Mouse (Mus musculus): ENCODE results near the gene Ctsk. TPM values are rescaled to one million over a fixed set of nuclear protein-coding genes. Genes with fewer than 3 reads are reported as not detected.

Gene Ctsk
- 1.2 and 1.9 TPM in 2 replicates for polyA plus RNA-seq (2012; rRNA removed)

DNA sequence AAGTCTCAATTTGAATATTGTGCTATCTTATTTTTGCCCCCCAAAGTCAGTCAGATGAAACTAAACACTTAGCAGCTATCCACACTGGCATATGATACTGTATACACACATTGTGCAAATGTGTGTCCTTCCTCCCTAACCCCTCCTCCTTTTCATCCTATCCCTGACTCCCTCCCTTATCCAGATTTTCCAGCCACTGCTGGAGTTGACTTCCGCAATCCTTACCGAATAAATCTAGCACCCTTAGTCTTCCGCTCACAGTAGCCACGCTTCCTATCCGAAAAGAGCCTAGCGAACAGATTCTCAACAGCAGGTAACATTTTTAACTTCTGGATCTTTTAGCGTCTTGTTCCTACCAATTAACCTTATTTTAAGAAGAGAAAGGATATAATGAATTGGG, at the start of gene Ctsk:
Gene Ctsk, plus strand, starts transcription at position 233 of the 400 bp plus-strand sequence.
- Histone ChIP-seq H3K27me3 (ENCODE audit: control insufficient read depth, insufficient read depth, low read length) (no peaks in the 10 kb centered on the region), H3K4me3 (ENCODE audit: control insufficient read depth, low read depth, low read length) (no peak within 1 kb of the TSS), H3K4me1 (ENCODE audit: control insufficient read depth, insufficient read depth, low read length) (no peaks in the 10 kb centered on the region), H3K36me3 (ENCODE audit: control insufficient read depth, insufficient read depth, low read length) (no peaks in the 10 kb centered on the region; the same call in 1 of the 2 replicates), H3K27ac (ENCODE audit: control insufficient read depth, insufficient read depth, low read depth, low read length) (no peak within 1 kb of the TSS)
- TF ChIP-seq CTCF (IDR thresholded peaks at IDR 0.05; ENCODE audit: control insufficient read depth, insufficient read depth, insufficient replicate concordance, low read depth, low read length) (no peak), POLR2A (IDR thresholded peaks at IDR 0.05; ENCODE audit: control insufficient read depth, low read depth, low read length) (no peak)

- Histone ChIP-seq H3K27me3 (ENCODE audit: control insufficient read depth, insufficient read depth, low read length) (no peaks in the 10 kb centered on the region), H3K4me1 (ENCODE audit: control insufficient read depth, insufficient read depth, low read length) (no peaks in the 10 kb centered on the region), H3K36me3 (ENCODE audit: control insufficient read depth, insufficient read depth, low read length) (no peaks in the 10 kb centered on the region; the same call in 1 of the 2 replicates), H3K4me3 (ENCODE audit: control insufficient read depth, low read depth, low read length) (no peak overlapping the region), H3K27ac (ENCODE audit: control insufficient read depth, insufficient read depth, low read depth, low read length) (no peak overlapping the region)
- TF ChIP-seq POLR2A (IDR thresholded peaks at IDR 0.05; ENCODE audit: control insufficient read depth, low read depth, low read length): no peak
- TF ChIP-seq CTCF (IDR thresholded peaks at IDR 0.05; ENCODE audit: control insufficient read depth, insufficient read depth, insufficient replicate concordance, low read depth, low read length): no peak
Measured at GRCm38 (mm10) chr3:95450408-95450807, 48.6 kb upstream of the Ctsk start.

- Histone ChIP-seq H3K27me3 (ENCODE audit: control insufficient read depth, insufficient read depth, low read length) (no peaks in the 10 kb centered on the region), H3K27ac (ENCODE audit: control insufficient read depth, insufficient read depth, low read depth, low read length) (no peak overlapping the region), H3K36me3 (ENCODE audit: control insufficient read depth, insufficient read depth, low read length) (no peaks in the 10 kb centered on the region; the same call in 1 of the 2 replicates), H3K4me1 (ENCODE audit: control insufficient read depth, insufficient read depth, low read length) (no peaks in the 10 kb centered on the region), H3K4me3 (ENCODE audit: control insufficient read depth, low read depth, low read length) (no peak overlapping the region)
- TF ChIP-seq CTCF (IDR thresholded peaks at IDR 0.05; ENCODE audit: control insufficient read depth, insufficient read depth, insufficient replicate concordance, low read depth, low read length) (no peak), POLR2A (IDR thresholded peaks at IDR 0.05; ENCODE audit: control insufficient read depth, low read depth, low read length) (no peak)
Measured at GRCm38 (mm10) chr3:95450915-95451314, 48.1 kb upstream of the Ctsk start.

GRCm38 (mm10) chr3:95456367-95456766, 42.7 kb upstream of the Ctsk start:
- H3K4me1 ChIP-seq (ENCODE audit: control insufficient read depth, insufficient read depth, low read length): no peaks in the 10 kb centered on the region; the same call in 1 of the 2 replicates
- H3K27ac ChIP-seq (ENCODE audit: control insufficient read depth, insufficient read depth, low read depth, low read length): no peak overlapping the region
- H3K27me3 ChIP-seq (ENCODE audit: control insufficient read depth, insufficient read depth, low read length): no peaks in the 10 kb centered on the region
- no peaks in the 10 kb centered on the region for H3K36me3 ChIP-seq (ENCODE audit: control insufficient read depth, insufficient read depth, low read length)
- no peak overlapping the region for H3K4me3 ChIP-seq (ENCODE audit: control insufficient read depth, low read depth, low read length)
- TF ChIP-seq POLR2A (IDR thresholded peaks at IDR 0.05; ENCODE audit: control insufficient read depth, low read depth, low read length) (no peak), CTCF (IDR thresholded peaks at IDR 0.05; ENCODE audit: control insufficient read depth, insufficient read depth, insufficient replicate concordance, low read depth, low read length) (no peak)

GRCm38 (mm10) chr3:95457758-95458157, 41.3 kb upstream of the Ctsk start:
- Histone ChIP-seq H3K4me1 (ENCODE audit: control insufficient read depth, insufficient read depth, low read length) (no peaks in the 10 kb centered on the region; the same call in 1 of the 2 replicates), H3K4me3 (ENCODE audit: control insufficient read depth, low read depth, low read length) (no peak overlapping the region), H3K27ac (ENCODE audit: control insufficient read depth, insufficient read depth, low read depth, low read length) (no peak overlapping the region), H3K27me3 (ENCODE audit: control insufficient read depth, insufficient read depth, low read length) (no peaks in the 10 kb centered on the region), H3K36me3 (ENCODE audit: control insufficient read depth, insufficient read depth, low read length) (no peaks in the 10 kb centered on the region)
- TF ChIP-seq POLR2A (IDR thresholded peaks at IDR 0.05; ENCODE audit: control insufficient read depth, low read depth, low read length) (no peak), CTCF (IDR thresholded peaks at IDR 0.05; ENCODE audit: control insufficient read depth, insufficient read depth, insufficient replicate concordance, low read depth, low read length) (no peak)

DNA sequence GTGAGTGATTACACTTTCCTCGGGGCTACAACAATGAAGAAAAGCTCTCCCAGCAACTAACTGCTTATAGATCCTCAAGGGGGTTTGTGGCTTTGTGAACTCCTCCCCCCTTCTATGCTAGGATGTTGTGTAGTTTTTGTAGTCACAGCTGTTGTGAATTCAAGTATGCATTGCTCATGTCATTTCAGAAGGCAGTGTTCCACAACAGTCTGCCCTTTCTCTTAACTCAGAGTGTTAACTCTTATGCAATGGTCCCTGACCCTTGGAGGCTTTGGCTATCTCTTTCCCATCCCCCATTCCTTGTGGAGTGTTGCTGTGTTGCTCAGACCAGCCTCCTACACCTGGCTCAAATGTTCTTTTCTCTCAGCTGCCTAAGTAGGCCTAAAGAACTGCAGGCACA, 39.7 kb upstream of the Ctsk start:
- no peaks in the 10 kb centered on the region for H3K27me3 ChIP-seq (ENCODE audit: control insufficient read depth, insufficient read depth, low read length)
- no peaks in the 10 kb centered on the region; the same call in 1 of the 2 replicates for H3K4me1 ChIP-seq (ENCODE audit: control insufficient read depth, insufficient read depth, low read length)
- no peaks in the 10 kb centered on the region for H3K36me3 ChIP-seq (ENCODE audit: control insufficient read depth, insufficient read depth, low read length)
- H3K27ac ChIP-seq (ENCODE audit: control insufficient read depth, insufficient read depth, low read depth, low read length): no peak overlapping the region
- H3K4me3 ChIP-seq (ENCODE audit: control insufficient read depth, low read depth, low read length): no peak overlapping the region
- TF ChIP-seq POLR2A (IDR thresholded peaks at IDR 0.05; ENCODE audit: control insufficient read depth, low read depth, low read length) (no peak), CTCF (IDR thresholded peaks at IDR 0.05; ENCODE audit: control insufficient read depth, insufficient read depth, insufficient replicate concordance, low read depth, low read length) (no peak)

- no peaks in the 10 kb centered on the region for H3K36me3 ChIP-seq (ENCODE audit: control insufficient read depth, insufficient read depth, low read length)
- TF ChIP-seq POLR2A (IDR thresholded peaks at IDR 0.05; ENCODE audit: control insufficient read depth, low read depth, low read length): no peak
- no peak for TF ChIP-seq CTCF (IDR thresholded peaks at IDR 0.05; ENCODE audit: control insufficient read depth, insufficient read depth, insufficient replicate concordance, low read depth, low read length)
- H3K4me3 ChIP-seq (ENCODE audit: control insufficient read depth, low read depth, low read length): no peak overlapping the region
- no peak overlapping the region for H3K27ac ChIP-seq (ENCODE audit: control insufficient read depth, insufficient read depth, low read depth, low read length)
- no peaks in the 10 kb centered on the region; the same call in 1 of the 2 replicates for H3K4me1 ChIP-seq (ENCODE audit: control insufficient read depth, insufficient read depth, low read length)
- no peaks in the 10 kb centered on the region for H3K27me3 ChIP-seq (ENCODE audit: control insufficient read depth, insufficient read depth, low read length)
Measured at GRCm38 (mm10) chr3:95463852-95464251, 35.2 kb upstream of the Ctsk start.

GRCm38 (mm10) chr3:95478966-95479365, 20.1 kb upstream of the Ctsk start:
- Histone ChIP-seq H3K4me1 (ENCODE audit: control insufficient read depth, insufficient read depth, low read length) (no peaks in the 10 kb centered on the region), H3K36me3 (ENCODE audit: control insufficient read depth, insufficient read depth, low read length) (no peaks in the 10 kb centered on the region), H3K27me3 (ENCODE audit: control insufficient read depth, insufficient read depth, low read length) (no peaks in the 10 kb centered on the region), H3K4me3 (ENCODE audit: control insufficient read depth, low read depth, low read length) (no peak overlapping the region), H3K27ac (ENCODE audit: control insufficient read depth, insufficient read depth, low read depth, low read length) (no peak overlapping the region)
- TF ChIP-seq POLR2A (IDR thresholded peaks at IDR 0.05; ENCODE audit: control insufficient read depth, low read depth, low read length): no peak
- no peak for TF ChIP-seq CTCF (IDR thresholded peaks at IDR 0.05; ENCODE audit: control insufficient read depth, insufficient read depth, insufficient replicate concordance, low read depth, low read length)
